Mouse (Mus musculus) heart, postnatal 0 days (tissue): ENCODE measurements at regions not wholly inside any gene's neighbourhood (a gene's known extent, or its start where the extent isn't known, plus 50 kb on each side); places are given as distances from the start of the nearest gene placed in this dataset.

ENCODE experiments used
- CTCF ChIP-seq: IDR thresholded peaks from 2 replicates; pipeline ENCODE4 v1.5.1; 2016; ENCODE audit warnings: antibody characterized with exemption, control low read depth, low read depth
- EP300 ChIP-seq: IDR thresholded peaks from 2 replicates; pipeline ENCODE4 v1.6.1; 2016; ENCODE audit warnings: antibody characterized with exemption, low read depth

GRCm38 (mm10) chr7:135942826-135943225 is 226.7 kb upstream of the Mki67 start:
- no peak for TF ChIP-seq CTCF
- no peak for TF ChIP-seq EP300
